Mouse (Mus musculus): ENCODE data around the gene Nat8f2. TPM values are rescaled to one million over a fixed set of nuclear protein-coding genes. Genes with fewer than 3 reads are reported as not detected.
"Not testable (repeated sequence)": the region's sequence is repeated elsewhere in the genome, so short reads cannot be mapped to it uniquely, and the experiment has no call there.

Gene Nat8f2
- polyA plus RNA-seq, 1 experiment from 2014 or later: not detected

DNA sequence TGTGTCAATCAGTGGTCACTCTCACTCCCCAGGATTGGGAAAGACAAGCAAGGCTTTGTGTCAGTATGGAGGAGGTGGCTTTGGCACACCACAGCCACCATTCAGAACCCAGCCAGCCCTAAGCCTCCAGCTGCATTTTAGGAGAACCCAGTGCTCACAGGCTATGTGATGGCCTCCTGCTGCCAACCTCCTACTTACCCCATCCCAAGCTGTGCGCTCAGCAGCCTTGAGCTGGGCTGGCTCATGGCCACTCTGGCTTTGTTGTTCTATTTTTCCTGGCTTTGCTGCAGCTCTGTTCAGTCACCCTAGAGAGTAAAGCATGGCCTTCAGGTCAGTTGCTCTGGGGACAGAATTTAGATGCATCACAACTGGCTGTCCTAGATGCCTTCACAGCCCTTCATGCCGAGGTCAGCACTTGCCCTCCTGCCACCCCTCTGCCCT, 38.0 kb upstream of the Nat8f2 start:
- not testable (repeated sequence) for H3K4me2 ChIP-seq (ENCODE audit: low read depth, low read length, severe bottlenecking); H3K9me3 ChIP-seq (ENCODE audit: control insufficient read depth, low read length)
- 72% methylated on average over 2 of the region's 2 CpGs for WGBS

DNA sequence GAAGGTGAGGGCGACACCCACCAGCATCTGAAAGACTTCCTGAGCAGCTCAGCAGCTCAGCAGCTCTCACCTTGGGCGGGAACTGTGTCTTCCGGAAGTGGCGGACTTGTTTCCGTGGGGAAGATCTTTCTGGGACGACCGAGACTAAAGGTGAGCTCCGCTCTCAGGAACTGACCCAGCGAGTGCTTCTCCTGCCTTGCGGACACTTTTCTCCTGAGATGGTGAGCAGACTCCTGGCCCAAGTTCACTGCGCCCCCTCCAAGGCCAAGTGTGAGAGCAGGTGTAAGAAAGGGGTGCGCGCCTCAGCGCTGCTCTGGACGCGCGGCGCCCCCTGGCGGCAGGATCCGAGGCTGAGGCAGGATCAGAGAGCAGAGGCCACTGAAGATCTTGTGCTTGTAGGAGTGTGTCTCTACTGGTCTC, 35.7 kb upstream of the Nat8f2 start, which contains the start of gene Nat8f4:
Gene Nat8f4, minus strand, starts transcription at position 243 of the 420 bp plus-strand sequence.
- DNase-seq (ENCODE audit: low spot score) (peak; percentile 76), ATAC-seq (replicated peaks; ENCODE audit: low FRiP score) (peak; percentile 74)
- not testable (repeated sequence) for H3K27ac ChIP-seq (ENCODE audit: low read depth, low read length); H3K36me3 ChIP-seq (ENCODE audit: control insufficient read depth, insufficient read depth, low read length); H3K9ac ChIP-seq (ENCODE audit: low read length); H3K4me1 ChIP-seq (replicated peaks; ENCODE audit: control insufficient read depth, insufficient read depth, low read length); H3K27me3 ChIP-seq (ENCODE audit: control insufficient read depth, insufficient read depth, low read length); H3K9me3 ChIP-seq (ENCODE audit: control insufficient read depth, low read length)
- 16% methylated on average over 20 of the region's 20 CpGs for WGBS
- Histone ChIP-seq H3K4me3 (ENCODE audit: low read depth, low read length) (peak within 1 kb of the TSS; percentile 19), H3K4me2 (ENCODE audit: low read depth, low read length, severe bottlenecking) (peak within 1 kb of the TSS; percentile 39)

More for the DNA sequence above, 38.0 kb upstream of the Nat8f2 start:
- not testable (repeated sequence) for H3K9ac ChIP-seq (ENCODE audit: low read length); H3K4me3 ChIP-seq (ENCODE audit: low read depth, low read length); H3K27me3 ChIP-seq (ENCODE audit: control insufficient read depth, insufficient read depth, low read length); H3K4me1 ChIP-seq (replicated peaks; ENCODE audit: control insufficient read depth, insufficient read depth, low read length); H3K27ac ChIP-seq (ENCODE audit: low read depth, low read length); ATAC-seq (replicated peaks; ENCODE audit: low FRiP score); DNase-seq (ENCODE audit: low spot score); H3K36me3 ChIP-seq (ENCODE audit: control insufficient read depth, insufficient read depth, low read length)

DNA sequence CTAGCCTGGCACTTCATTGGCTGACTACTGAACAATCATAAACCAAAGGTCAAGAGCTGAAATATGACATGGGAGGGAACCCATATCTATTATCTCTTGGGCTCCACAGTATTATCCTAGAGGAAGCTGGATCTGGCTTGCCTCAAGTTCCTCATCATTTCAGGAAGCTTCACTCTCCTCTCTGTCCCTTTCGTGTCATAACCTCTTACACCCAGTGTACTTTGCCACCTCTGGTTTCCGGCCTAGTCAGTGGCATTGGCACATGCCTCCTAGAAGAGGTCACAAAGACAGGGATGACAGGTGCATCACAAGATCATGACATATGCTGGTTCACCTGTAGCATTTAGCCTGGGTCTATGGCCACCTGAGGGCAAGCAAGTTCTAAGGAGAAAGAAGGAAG, 33.3 kb upstream of the Nat8f2 start:
- Histone ChIP-seq H3K27me3 (ENCODE audit: control insufficient read depth, insufficient read depth, low read length) (no peaks in the 10 kb centered on the region), H3K9ac (ENCODE audit: low read length) (no peak overlapping the region), H3K4me2 (ENCODE audit: low read depth, low read length, severe bottlenecking) (no peak overlapping the region), H3K27ac (ENCODE audit: low read depth, low read length) (no peak overlapping the region), H3K9me3 (ENCODE audit: control insufficient read depth, low read length) (no peaks in the 10 kb centered on the region), H3K36me3 (ENCODE audit: control insufficient read depth, insufficient read depth, low read length) (no peaks in the 10 kb centered on the region), H3K4me1 (replicated peaks; ENCODE audit: control insufficient read depth, insufficient read depth, low read length) (no peaks in the 10 kb centered on the region), H3K4me3 (ENCODE audit: low read depth, low read length) (no peak overlapping the region)
- ATAC-seq (replicated peaks; ENCODE audit: low FRiP score) (no peak), DNase-seq (ENCODE audit: low spot score) (no peak)
- 91% methylated on average over 2 of the region's 2 CpGs for WGBS

- DNase-seq (ENCODE audit: low spot score); H3K27ac ChIP-seq (ENCODE audit: low read depth, low read length): not testable (repeated sequence)
- 84% methylated on average over 7 of the region's 8 CpGs for WGBS
Measured at GRCm38 (mm10) chr6:85898596-85899475, 29.9 kb upstream of the Nat8f2 start.

GRCm38 (mm10) chr6:85895061-85895648, 26.2 kb upstream of the Nat8f2 start:
- 77% methylated on average over 25 of the region's 25 CpGs for WGBS
- DNase-seq (ENCODE audit: low spot score); H3K4me2 ChIP-seq (ENCODE audit: low read depth, low read length, severe bottlenecking): not testable (repeated sequence)

More at GRCm38 (mm10) chr6:85898596-85899475, 29.9 kb upstream of the Nat8f2 start:
- not testable (repeated sequence) for H3K36me3 ChIP-seq (ENCODE audit: control insufficient read depth, insufficient read depth, low read length); H3K9ac ChIP-seq (ENCODE audit: low read length); H3K9me3 ChIP-seq (ENCODE audit: control insufficient read depth, low read length); H3K4me2 ChIP-seq (ENCODE audit: low read depth, low read length, severe bottlenecking); H3K4me3 ChIP-seq (ENCODE audit: low read depth, low read length); H3K4me1 ChIP-seq (replicated peaks; ENCODE audit: control insufficient read depth, insufficient read depth, low read length); ATAC-seq (replicated peaks; ENCODE audit: low FRiP score); H3K27me3 ChIP-seq (ENCODE audit: control insufficient read depth, insufficient read depth, low read length)

GRCm38 (mm10) chr6:85888961-85889360, 20.0 kb upstream of the Nat8f2 start:
- no peak overlapping the region for H3K27ac ChIP-seq (ENCODE audit: low read depth, low read length)
- WGBS: 87% methylated on average over 2 of the region's 2 CpGs
- ATAC-seq (replicated peaks; ENCODE audit: low FRiP score) (no peak), DNase-seq (ENCODE audit: low spot score) (no peak)
- H3K4me1 ChIP-seq (replicated peaks; ENCODE audit: control insufficient read depth, insufficient read depth, low read length): no peaks in the 10 kb centered on the region
- no peaks in the 10 kb centered on the region for H3K36me3 ChIP-seq (ENCODE audit: control insufficient read depth, insufficient read depth, low read length)
- H3K4me2 ChIP-seq (ENCODE audit: low read depth, low read length, severe bottlenecking): no peak overlapping the region
- H3K4me3 ChIP-seq (ENCODE audit: low read depth, low read length): no peak overlapping the region
- H3K9me3 ChIP-seq (ENCODE audit: control insufficient read depth, low read length): peaks cover 5% of the 10 kb centered on the region; the same call in 1 of the 2 replicates
- H3K27me3 ChIP-seq (ENCODE audit: control insufficient read depth, insufficient read depth, low read length): no peaks in the 10 kb centered on the region
- H3K9ac ChIP-seq (ENCODE audit: low read length): no peak overlapping the region

More at GRCm38 (mm10) chr6:85895061-85895648, 26.2 kb upstream of the Nat8f2 start:
- H3K4me1 ChIP-seq (replicated peaks; ENCODE audit: control insufficient read depth, insufficient read depth, low read length); H3K27me3 ChIP-seq (ENCODE audit: control insufficient read depth, insufficient read depth, low read length); H3K9ac ChIP-seq (ENCODE audit: low read length); ATAC-seq (replicated peaks; ENCODE audit: low FRiP score); H3K9me3 ChIP-seq (ENCODE audit: control insufficient read depth, low read length); H3K4me3 ChIP-seq (ENCODE audit: low read depth, low read length); H3K36me3 ChIP-seq (ENCODE audit: control insufficient read depth, insufficient read depth, low read length); H3K27ac ChIP-seq (ENCODE audit: low read depth, low read length): not testable (repeated sequence)

DNA sequence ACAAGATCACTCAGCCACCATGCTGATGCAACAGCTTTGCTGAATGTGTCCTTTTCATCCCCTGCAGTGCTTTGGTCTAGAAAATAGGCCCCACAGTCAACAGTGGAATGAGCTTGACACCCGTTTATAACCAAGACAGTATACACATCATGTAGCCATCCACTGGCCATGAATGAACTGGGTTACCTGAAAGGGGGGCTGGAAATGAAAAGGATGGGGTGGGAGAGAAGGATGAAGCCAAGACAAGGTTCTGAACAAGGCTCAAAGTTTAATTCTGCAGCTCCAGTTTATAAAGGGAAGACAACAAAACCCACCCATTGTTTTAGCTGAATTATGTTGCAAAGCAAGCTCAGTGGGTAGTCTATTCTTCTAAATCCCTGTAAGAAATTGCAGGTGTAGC, 15.4 kb upstream of the Nat8f2 start:
- Histone ChIP-seq H3K36me3 (ENCODE audit: control insufficient read depth, insufficient read depth, low read length) (no peaks in the 10 kb centered on the region), H3K4me3 (ENCODE audit: low read depth, low read length) (no peak overlapping the region), H3K9me3 (ENCODE audit: control insufficient read depth, low read length) (peaks cover 3% of the 10 kb centered on the region; the same call in 1 of the 2 replicates), H3K27me3 (ENCODE audit: control insufficient read depth, insufficient read depth, low read length) (no peaks in the 10 kb centered on the region), H3K4me1 (replicated peaks; ENCODE audit: control insufficient read depth, insufficient read depth, low read length) (no peaks in the 10 kb centered on the region), H3K4me2 (ENCODE audit: low read depth, low read length, severe bottlenecking) (no peak overlapping the region), H3K27ac (ENCODE audit: low read depth, low read length) (no peak overlapping the region), H3K9ac (ENCODE audit: low read length) (no peak overlapping the region)
- no peak for DNase-seq (ENCODE audit: low spot score)
- ATAC-seq (replicated peaks; ENCODE audit: low FRiP score): no peak
- 89% methylated on average over 1 of the region's 1 CpGs for WGBS

DNA sequence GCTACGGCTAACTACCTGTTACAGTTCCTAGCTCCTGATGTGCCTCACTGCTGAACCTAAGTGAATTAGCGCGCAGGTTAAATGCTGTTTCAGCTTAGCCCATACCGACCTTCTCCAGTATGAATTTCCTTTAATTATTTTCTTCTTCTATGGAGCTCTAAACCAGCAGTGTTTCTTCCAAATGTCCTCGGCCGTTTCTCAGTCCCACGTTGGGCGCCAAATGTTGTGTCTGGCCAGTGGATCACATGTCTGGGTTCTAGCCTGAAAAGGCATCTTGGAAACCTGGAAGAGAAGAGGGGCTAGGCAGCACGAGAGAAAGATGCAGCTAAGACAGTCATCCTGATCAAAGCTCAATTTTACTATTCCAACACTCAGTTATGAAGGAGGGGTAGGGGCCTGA, 14.3 kb upstream of the Nat8f2 start:
- not testable (repeated sequence) for ATAC-seq (replicated peaks; ENCODE audit: low FRiP score)

More for the DNA sequence above, 14.3 kb upstream of the Nat8f2 start:
- not testable (repeated sequence) for H3K4me2 ChIP-seq (ENCODE audit: low read depth, low read length, severe bottlenecking); H3K4me1 ChIP-seq (replicated peaks; ENCODE audit: control insufficient read depth, insufficient read depth, low read length); H3K9ac ChIP-seq (ENCODE audit: low read length); H3K27me3 ChIP-seq (ENCODE audit: control insufficient read depth, insufficient read depth, low read length); H3K4me3 ChIP-seq (ENCODE audit: low read depth, low read length); H3K9me3 ChIP-seq (ENCODE audit: control insufficient read depth, low read length); DNase-seq (ENCODE audit: low spot score); H3K27ac ChIP-seq (ENCODE audit: low read depth, low read length); H3K36me3 ChIP-seq (ENCODE audit: control insufficient read depth, insufficient read depth, low read length)
- WGBS: 92% methylated on average over 9 of the region's 9 CpGs

All from forebrain, embryonic 11.5 days (tissue).